Mouse (Mus musculus): ENCODE results near the gene Fat3.

Fat3 gene

DNA sequence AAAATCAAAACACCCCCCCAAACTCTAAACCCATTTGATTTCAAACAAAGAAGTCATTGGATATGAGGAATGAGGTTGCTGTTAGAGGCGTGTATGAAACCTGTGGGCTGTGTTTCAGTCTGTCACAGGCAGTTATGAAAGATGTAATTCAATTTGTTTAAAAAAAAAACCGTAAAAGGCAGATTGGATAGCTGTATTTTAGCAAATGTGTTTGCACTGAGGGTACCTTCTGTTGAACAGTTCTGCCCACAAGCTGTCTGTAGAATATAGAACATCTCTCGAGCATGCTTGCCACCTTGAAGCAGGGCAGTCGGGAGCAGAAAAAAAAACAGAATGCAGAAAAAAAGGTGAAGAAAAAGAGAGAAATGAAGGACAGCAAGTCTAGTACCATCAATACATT lies 472.0 kb downstream of the Fat3 start:
- no peak for DNase-seq (ENCODE audit: low read depth, low spot score)

DNA sequence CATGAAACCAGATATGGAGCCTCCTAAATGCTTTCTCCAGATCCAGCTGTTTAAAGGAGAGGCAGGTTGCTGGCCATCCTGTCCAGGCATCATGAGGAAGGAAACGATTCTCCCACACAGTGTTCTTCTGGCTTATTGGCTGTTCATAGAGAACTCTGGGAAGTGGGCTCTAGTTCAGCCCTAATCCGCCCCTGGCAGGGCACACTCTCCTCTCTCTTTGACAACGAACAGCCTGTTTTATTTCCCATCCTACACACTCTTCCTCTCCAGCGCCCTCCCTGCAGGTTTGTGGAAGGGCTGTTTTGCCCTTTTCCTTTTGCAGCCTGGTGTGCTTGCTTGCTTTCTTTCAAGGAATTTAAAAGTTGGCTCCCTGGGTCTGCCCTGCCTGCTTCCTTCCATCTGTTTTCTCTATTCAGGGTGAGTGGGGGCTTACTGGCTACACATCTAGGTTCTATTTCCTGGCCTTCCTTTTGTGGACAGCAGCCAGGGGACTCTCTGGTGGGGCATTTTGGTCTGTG lies 472.6 kb downstream of the Fat3 start:
- DNase-seq (ENCODE audit: low read depth, low spot score) = no peak

GRCm38 (mm10) chr9:16026054-16026453 lies 475.0 kb downstream of the Fat3 start:
- DNase-seq (ENCODE audit: low read depth, low spot score) = no peak

DNA sequence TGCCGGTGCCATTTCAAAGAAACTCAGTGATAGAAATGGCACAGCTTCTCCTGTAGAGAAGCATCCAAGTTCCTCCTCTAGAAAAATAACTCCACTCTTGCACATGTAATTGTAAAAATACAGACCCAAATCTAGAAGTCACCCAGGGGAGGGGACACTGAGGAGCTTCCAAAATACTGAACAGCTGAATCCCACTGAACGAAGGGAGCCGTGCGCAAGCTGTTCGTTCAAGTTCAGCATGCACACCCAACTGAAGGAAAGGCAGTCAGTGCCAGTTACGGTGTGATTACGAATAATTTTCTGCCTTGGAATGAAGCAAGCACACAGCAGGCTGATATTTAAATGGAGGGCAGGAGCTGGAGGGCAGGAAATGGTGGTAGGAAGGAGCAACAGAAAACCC lies 476.4 kb downstream of the Fat3 start:
- no peak for DNase-seq (ENCODE audit: low read depth, low spot score)

DNA sequence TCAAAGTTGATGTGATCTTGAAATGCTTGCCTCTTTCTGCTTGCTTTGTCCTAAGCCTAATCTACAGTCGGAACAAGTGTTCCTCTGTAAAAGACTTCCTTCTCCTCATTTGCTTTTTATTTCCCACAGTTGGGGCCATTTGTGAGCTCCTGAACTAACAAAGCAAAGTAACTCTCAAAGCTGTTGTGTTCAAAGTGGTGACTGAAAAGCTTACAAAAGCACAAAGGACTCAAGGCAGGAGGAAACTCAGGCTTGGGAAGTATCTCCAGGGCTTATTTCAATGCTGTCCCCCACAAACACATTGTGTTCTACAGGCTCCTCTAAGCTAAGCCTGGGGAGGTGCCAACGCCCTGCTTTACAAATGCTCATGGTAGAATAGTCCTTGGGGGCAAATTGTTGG lies 487.0 kb downstream of the Fat3 start:
- DNase-seq (ENCODE audit: low read depth, low spot score) = no peak

DNA sequence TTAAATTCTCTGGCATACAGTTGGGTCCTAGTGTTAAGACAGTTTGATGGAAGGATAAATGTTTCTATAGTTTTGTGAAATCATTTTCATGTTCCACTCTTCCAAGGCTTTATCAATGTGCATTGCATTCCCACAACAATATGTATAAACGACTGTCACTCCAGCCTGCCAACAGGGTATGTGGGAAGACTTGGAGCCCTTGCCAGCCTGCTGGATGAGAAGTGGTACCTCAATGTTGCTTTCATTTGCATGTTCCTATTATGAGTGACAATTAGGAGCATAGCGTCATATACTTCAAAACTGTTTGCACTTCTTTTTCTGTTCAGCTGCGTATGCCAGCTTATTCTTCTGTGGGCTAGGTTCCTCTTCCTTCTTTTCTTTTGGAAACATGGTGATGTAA lies 489.7 kb downstream of the Fat3 start:
- no peak for DNase-seq (ENCODE audit: low read depth, low spot score)

DNA sequence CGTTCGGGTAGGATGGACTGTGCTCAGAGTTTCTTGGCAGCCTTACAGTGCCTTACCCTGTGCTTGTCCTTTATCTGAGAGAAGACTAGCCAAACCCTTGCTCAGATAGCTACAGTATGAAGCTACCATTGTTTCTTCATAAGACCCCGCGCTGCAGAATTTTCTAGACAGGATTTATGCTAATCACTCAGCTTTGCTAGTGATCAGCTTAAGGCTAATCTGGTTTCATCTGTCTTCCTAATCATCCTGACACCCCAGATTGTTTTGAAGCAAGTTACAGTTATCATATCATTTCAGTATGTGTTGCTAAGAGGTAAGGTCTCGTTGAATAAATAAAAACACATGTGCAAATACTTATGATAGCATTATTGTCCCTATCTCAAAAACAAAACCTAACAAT lies 493.6 kb downstream of the Fat3 start:
- DNase-seq (ENCODE audit: low read depth, low spot score) = no peak

- DNase-seq (ENCODE audit: low read depth, low spot score) = no peak
These were observed 498.1 kb downstream of the Fat3 start for GRCm38 (mm10) chr9:16002991-16003390.

GRCm38 (mm10) chr9:15994762-15995161 lies 506.3 kb downstream of the Fat3 start:
- no peak for DNase-seq (ENCODE audit: low read depth, low spot score)

GRCm38 (mm10) chr9:15994177-15994576 lies 506.9 kb downstream of the Fat3 start:
- DNase-seq (ENCODE audit: low read depth, low spot score) = no peak

- DNase-seq (ENCODE audit: low read depth, low spot score) = no peak
These were observed 508.8 kb downstream of the Fat3 start for GRCm38 (mm10) chr9:15992158-15992846.

- no peak for DNase-seq (ENCODE audit: low read depth, low spot score)
These were observed 522.8 kb downstream of the Fat3 start for GRCm38 (mm10) chr9:15978317-15978716.

DNA sequence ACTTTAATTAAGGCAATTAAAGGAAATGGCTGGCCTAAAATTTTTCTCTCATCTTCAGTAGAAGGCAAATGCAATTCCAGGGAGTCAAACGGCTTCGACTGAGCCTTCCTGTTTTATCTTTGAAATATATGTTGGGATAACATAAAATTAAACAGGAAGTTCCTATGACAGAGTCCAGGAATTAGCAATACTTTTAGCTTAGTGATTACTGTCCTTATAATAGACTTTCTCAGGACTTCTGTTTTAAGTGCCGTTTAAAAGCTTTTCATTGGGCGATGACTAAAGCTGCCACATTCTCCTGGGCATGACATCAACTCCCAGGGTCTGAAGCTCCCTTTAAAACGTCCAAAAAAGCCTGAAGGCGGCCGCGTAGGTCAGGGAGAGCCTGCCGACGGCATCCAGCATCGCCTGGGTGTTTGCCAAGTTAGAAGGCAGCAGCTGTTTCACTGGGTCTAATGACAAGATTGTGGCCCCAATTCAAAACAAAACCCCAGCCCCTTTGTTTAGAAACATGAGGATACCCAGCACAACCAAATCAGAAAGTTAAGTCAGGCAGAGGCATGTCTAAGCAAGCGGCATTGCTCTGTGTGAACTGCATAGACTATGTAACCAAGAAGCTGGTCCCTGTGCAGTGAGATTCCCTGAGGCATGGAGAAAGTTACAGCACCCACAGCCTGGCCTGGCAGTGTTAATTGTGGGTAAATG lies 524.0 kb downstream of the Fat3 start:
- no peak for DNase-seq (ENCODE audit: low read depth, low spot score)

- DNase-seq (ENCODE audit: low read depth, low spot score) = no peak
These were observed 525.1 kb downstream of the Fat3 start for GRCm38 (mm10) chr9:15975999-15976398.

DNA sequence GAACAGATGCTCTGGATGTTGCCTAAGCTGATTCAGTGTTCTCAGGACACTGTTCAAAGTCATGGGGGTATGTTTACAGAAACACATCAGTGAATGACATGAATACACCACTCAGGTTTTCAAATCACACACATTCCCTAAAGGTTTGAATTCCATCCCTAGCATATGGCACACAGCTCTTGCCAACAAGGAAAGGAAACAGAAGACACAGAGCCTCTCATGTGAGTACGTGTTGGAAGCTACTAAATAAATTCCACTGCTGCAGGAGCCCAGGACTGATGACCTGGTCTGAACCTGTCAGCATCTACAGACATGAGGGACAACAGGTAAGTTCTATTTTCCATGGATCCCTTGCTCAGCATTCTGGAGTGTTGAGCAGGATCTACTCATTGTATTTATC lies 528.9 kb downstream of the Fat3 start:
- DNase-seq (ENCODE audit: low read depth, low spot score) = no peak

GRCm38 (mm10) chr9:15971393-15971792 lies 529.7 kb downstream of the Fat3 start:
- no peak for DNase-seq (ENCODE audit: low read depth, low spot score)

DNA sequence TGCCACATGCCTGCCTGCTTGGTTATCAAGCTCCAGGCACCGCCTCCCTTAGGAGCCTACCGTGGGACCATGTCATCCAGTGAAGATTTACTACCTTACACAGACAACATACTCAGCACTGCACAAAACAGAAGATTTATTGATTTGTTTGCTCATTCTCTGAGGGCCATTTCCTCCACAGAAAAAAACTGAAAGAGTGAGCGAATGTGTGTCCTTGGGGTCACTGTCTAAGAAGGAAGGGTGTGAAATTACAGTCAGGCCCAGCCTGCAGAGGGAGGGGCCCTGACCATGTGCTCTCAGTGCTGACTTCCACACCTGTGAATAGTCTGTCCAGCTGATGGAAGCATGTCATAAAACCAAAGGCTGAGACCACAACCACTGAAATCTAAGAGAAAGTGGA lies 536.9 kb downstream of the Fat3 start:
- no peak for DNase-seq (ENCODE audit: low read depth, low spot score)

GRCm38 (mm10) chr9:15962886-15963285 lies 538.2 kb downstream of the Fat3 start:
- DNase-seq (ENCODE audit: low read depth, low spot score) = no peak

- no peak for DNase-seq (ENCODE audit: low read depth, low spot score)
These were observed 542.8 kb downstream of the Fat3 start for GRCm38 (mm10) chr9:15958224-15958787.

GRCm38 (mm10) chr9:15957816-15958215 lies 543.3 kb downstream of the Fat3 start:
- no peak for DNase-seq (ENCODE audit: low read depth, low spot score)

DNA sequence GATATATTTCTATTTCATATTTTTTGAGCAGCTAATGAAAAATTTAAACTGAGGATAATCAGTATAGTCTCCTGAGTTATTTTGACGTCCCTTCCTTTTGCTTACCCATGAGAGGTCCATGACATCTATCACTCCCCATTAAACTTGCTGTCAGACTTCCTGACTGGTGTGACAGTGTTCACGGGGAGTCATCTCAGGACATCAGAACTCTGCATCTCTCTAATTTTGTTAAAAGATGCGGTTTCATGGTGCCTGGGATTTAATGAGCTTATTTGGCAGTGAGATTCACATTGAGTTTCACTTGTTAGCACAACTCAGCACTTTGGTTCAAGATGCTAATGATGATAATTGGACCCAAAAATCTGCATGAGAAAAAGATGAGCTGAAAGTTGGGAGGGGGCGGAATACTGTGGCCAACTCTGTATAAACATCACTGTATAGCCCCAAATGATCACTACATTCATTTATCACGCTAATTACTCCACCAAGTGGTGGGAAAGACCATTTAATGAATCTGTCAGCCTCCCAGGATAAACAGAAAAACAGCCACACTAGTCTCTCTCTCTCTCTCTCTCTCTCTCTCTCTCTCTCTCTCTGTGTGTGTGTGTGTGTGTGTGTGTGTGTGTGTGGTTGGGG lies 545.8 kb downstream of the Fat3 start:
- no peak for DNase-seq (ENCODE audit: low read depth, low spot score)

DNA sequence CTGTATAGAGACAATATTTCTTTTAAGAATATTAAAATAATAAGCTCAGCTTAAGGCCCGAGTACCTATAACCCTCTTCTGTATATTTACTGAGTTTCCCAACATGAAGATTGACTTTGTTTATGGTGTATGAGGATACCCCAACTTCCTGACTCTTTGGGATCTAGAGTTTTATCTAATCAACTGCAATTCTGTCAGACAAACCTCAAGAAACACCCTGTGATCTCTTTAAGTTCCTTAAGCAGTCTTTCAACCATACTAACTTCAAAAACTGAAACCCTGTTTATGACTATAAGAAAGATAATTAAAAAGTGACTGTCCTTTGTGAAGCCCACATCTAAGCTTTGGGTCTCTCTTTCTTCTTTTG lies 546.8 kb downstream of the Fat3 start:
- no peak for DNase-seq (ENCODE audit: low read depth, low spot score)

Data from c-Kit-negative CD71-positive TER-119-positive erythroid progenitor cells, embryonic 14.5 days (primary cell).